13 mouse cellular contexts compared by ENCODE assay signal in the genomic region with DNA sequence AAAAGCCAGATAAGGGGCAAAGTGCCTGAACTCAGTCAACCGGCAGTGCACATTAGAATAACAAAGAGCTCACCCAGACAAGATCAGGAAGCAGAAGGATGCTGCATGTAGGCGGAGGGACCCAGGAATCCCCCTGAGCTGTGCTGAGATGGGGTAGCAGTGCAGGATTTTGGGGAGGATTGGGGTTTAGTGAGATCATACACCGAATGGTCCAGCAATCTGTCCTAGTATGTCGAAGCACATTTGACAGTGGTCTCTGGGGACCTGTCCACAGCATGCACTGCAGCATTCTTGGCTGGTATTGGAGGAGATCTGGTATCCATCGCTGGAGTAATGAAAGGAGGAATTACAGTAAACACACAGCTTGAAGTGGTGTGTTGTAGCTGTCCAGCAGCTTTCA. TPM values are rescaled to one million over a fixed set of nuclear protein-coding genes. Genes with fewer than 3 reads are reported as not detected.
DNase-seq lines count a peak whose midpoint lies in the region; ATAC-seq and TF ChIP-seq lines count a peak whose summit lies in the region.
"Had no signal": no experiment of that assay in that cellular context is flagged by ENCODE, and none has a peak within 500 bp of the region (broad histone marks: within the 10 kb centered on the region; RNA-seq: fewer than 3 reads in every experiment).

No protein-coding gene starts in this region.

- H3K9me3 ChIP-seq in heart, embryonic 11.5 days (replicated peaks; ENCODE audit: control insufficient read depth, low read length): no peaks in the 10 kb centered on the region
- no peaks in the 10 kb centered on the region for H3K9me3 ChIP-seq in ES-Bruce4 (replicated peaks; ENCODE audit: control insufficient read depth, insufficient read depth, low read length, poor library complexity, severe bottlenecking)
- no peaks in the 10 kb centered on the region for H3K9me3 ChIP-seq in limb, embryonic 12.5 days
- no peaks in the 10 kb centered on the region for H3K9me3 ChIP-seq in kidney, embryonic 14.5 days (ENCODE audit: control insufficient read depth, low read length)
- H3K9me3 ChIP-seq: heart, embryonic 15.5 days; stomach, embryonic 15.5 days had no signal

- no peak for TF ChIP-seq CTCF in ES-Bruce4 (IDR thresholded peaks at IDR 0.05; ENCODE audit: low read depth, low read length)

- TF ChIP-seq EP300 in ES-Bruce4 (IDR thresholded peaks at IDR 0.05; ENCODE audit: insufficient read depth, low read depth, low read length): peak; percentile 76; the same call in 1 of the 2 replicates

- 26% methylated on average over 5 of the region's 5 CpGs for WGBS in heart, embryonic 11.5 days (ENCODE audit: insufficient replicate concordance)
- WGBS in limb, embryonic 12.5 days: 20% methylated on average over 5 of the region's 5 CpGs
- WGBS in kidney, embryonic 14.5 days: 24% methylated on average over 5 of the region's 5 CpGs

- no peaks in the 10 kb centered on the region for H3K27me3 ChIP-seq in heart, embryonic 11.5 days (ENCODE audit: control insufficient read depth, insufficient read depth, low read length)
- no peaks in the 10 kb centered on the region for H3K27me3 ChIP-seq in ES-Bruce4 (ENCODE audit: control insufficient read depth, insufficient read depth, low read length, poor library complexity, severe bottlenecking)
- H3K27me3 ChIP-seq in limb, embryonic 12.5 days: no peaks in the 10 kb centered on the region
- H3K27me3 ChIP-seq in kidney, embryonic 14.5 days (ENCODE audit: control insufficient read depth, insufficient read depth, low read length): no peaks in the 10 kb centered on the region
- H3K27me3 ChIP-seq: heart, embryonic 15.5 days; stomach, embryonic 15.5 days had no signal

- no peaks in the 10 kb centered on the region for H3K36me3 ChIP-seq in heart, embryonic 11.5 days (ENCODE audit: control insufficient read depth, insufficient read depth, low read length)
- no peaks in the 10 kb centered on the region for H3K36me3 ChIP-seq in ES-Bruce4 (ENCODE audit: control insufficient read depth, insufficient read depth, low read length, poor library complexity, severe bottlenecking)
- no peaks in the 10 kb centered on the region for H3K36me3 ChIP-seq in limb, embryonic 12.5 days
- H3K36me3 ChIP-seq in kidney, embryonic 14.5 days (ENCODE audit: control insufficient read depth, insufficient read depth, low read length): no peaks in the 10 kb centered on the region
- H3K36me3 ChIP-seq: heart, embryonic 15.5 days; stomach, embryonic 15.5 days had no signal

- no peak for TF ChIP-seq POLR2A in ES-Bruce4 (IDR thresholded peaks at IDR 0.05; ENCODE audit: insufficient read depth, low read length)

- peaks cover 4% of the 10 kb centered on the region; the same call in 1 of the 2 replicates for H3K4me1 ChIP-seq in heart, embryonic 11.5 days (ENCODE audit: control insufficient read depth, insufficient read depth, low read length)
- H3K4me1 ChIP-seq in ES-Bruce4 (ENCODE audit: control insufficient read depth, insufficient read depth, low read length): peaks cover 1% of the 10 kb centered on the region
- H3K4me1 ChIP-seq in limb, embryonic 12.5 days (replicated peaks): peaks cover 8% of the 10 kb centered on the region
- H3K4me1 ChIP-seq in kidney, embryonic 14.5 days (ENCODE audit: control insufficient read depth, insufficient read depth, low read length): 0 out of 2 replicates have a peak, but pooled peaks cover 7% of the 10 kb centered on the region

- DNase-seq in heart, adult 9 months (ENCODE audit: low spot score in 2 of 2): peak; percentile 51 to 58
- peak; percentile 50 for DNase-seq in NIH3T3 (ENCODE audit: low read depth)
- DNase-seq in thymus, postnatal 4 days: no peak
- DNase-seq: kidney, adult 9 months; lung, embryonic 14.5 days; right cerebral cortex, postnatal 4 days had no signal

- no peak overlapping the region for H3K9ac ChIP-seq in heart, embryonic 11.5 days (ENCODE audit: low read depth, low read length)
- no peak overlapping the region for H3K9ac ChIP-seq in ES-Bruce4 (ENCODE audit: low read depth, poor library complexity, severe bottlenecking)
- no peak overlapping the region for H3K9ac ChIP-seq in limb, embryonic 12.5 days (replicated peaks)
- no peak overlapping the region for H3K9ac ChIP-seq in kidney, embryonic 14.5 days (ENCODE audit: low read depth, low read length)
- H3K9ac ChIP-seq: heart, embryonic 15.5 days; lung, embryonic 14.5 days; stomach, embryonic 15.5 days had no signal

- no peak for ATAC-seq in heart, embryonic 11.5 days (replicated peaks; ENCODE audit: insufficient number of reproducible peaks, low FRiP score, low TSS enrichment)
- no peak for ATAC-seq in limb, embryonic 12.5 days (ENCODE audit: insufficient number of reproducible peaks, insufficient read depth, low FRiP score, low TSS enrichment, low read depth)
- no peak for ATAC-seq in kidney, embryonic 14.5 days (ENCODE audit: low FRiP score, low TSS enrichment)

- H3K4me3 ChIP-seq in heart, embryonic 11.5 days (ENCODE audit: low read depth, low read length): no peak overlapping the region
- H3K4me3 ChIP-seq in ES-Bruce4 (ENCODE audit: low read depth, low read length): no peak overlapping the region
- H3K4me3 ChIP-seq in limb, embryonic 12.5 days (replicated peaks): no peak overlapping the region
- no peak overlapping the region for H3K4me3 ChIP-seq in kidney, embryonic 14.5 days (ENCODE audit: low read length)
- H3K4me3 ChIP-seq: heart, embryonic 15.5 days; megakaryocyte, embryonic 14.5 days; stomach, embryonic 15.5 days had no signal

- H3K4me2 ChIP-seq in heart, embryonic 11.5 days: no peak overlapping the region
- no peak overlapping the region for H3K4me2 ChIP-seq in limb, embryonic 12.5 days
- no peak overlapping the region for H3K4me2 ChIP-seq in kidney, embryonic 14.5 days (replicated peaks; ENCODE audit: low read depth, low read length)
- H3K4me2 ChIP-seq: heart, embryonic 15.5 days; lung, embryonic 14.5 days; stomach, embryonic 15.5 days had no signal

- no peak overlapping the region for H3K27ac ChIP-seq in heart, embryonic 11.5 days (ENCODE audit: low read depth, low read length)
- H3K27ac ChIP-seq in ES-Bruce4 (ENCODE audit: insufficient read depth, low read length): peak overlapping the region; percentile 54
- H3K27ac ChIP-seq in limb, embryonic 12.5 days: peak overlapping the region; percentile 53; the same call in 1 of the 2 replicates
- no peak overlapping the region for H3K27ac ChIP-seq in kidney, embryonic 14.5 days (ENCODE audit: low read depth, low read length)
- H3K27ac ChIP-seq: heart, embryonic 15.5 days; stomach, embryonic 15.5 days had no signal

RNA-seq across cellular contexts. Expression of a gene that starts 27.9 kb away (rescaled TPM):
- not detected in 2 replicates for polyA plus RNA-seq in heart, embryonic 11.5 days (2014; fragmentation: Nextera tagmentation; extraction: Ambion mirVana)
- polyA plus RNA-seq in ES-Bruce4 (2011; ENCODE audit: insufficient read depth, insufficient read length, low read depth, missing spikeins): 0.54 TPM in 1 of 2 replicates, not detected in the other
- 13.8 and 19.4 TPM in 2 replicates for polyA plus RNA-seq in limb, embryonic 12.5 days (2016; fragmentation: Nextera tagmentation; extraction: Ambion mirVana)
- 0.47 TPM in 2 replicates for polyA plus RNA-seq in kidney, embryonic 14.5 days (2014; fragmentation: Nextera tagmentation; extraction: Ambion mirVana)
- polyA plus RNA-seq: lung, embryonic 14.5 days had no signal

Comparison
In these comparisons a context has a peak if more than half of its experiments do, and no peak if none do; other contexts are left out.
1. H3K27ac ChIP-seq: peak in ES-Bruce4 (single experiment) and limb, embryonic 12.5 days (single experiment); none in heart, embryonic 11.5 days (single experiment) and kidney, embryonic 14.5 days (single experiment).